Mouse (Mus musculus) kidney, postnatal 4 days (tissue): Measurements from ENCODE around the gene Tll1.

Experiments used
- DNase-seq, 2 experiments: peaks; one replicate each; pipeline ENCODE4 v3.0.0; 2021; ENCODE audit warnings: mixed read lengths in 2 of 2

Tll1 gene

DNA sequence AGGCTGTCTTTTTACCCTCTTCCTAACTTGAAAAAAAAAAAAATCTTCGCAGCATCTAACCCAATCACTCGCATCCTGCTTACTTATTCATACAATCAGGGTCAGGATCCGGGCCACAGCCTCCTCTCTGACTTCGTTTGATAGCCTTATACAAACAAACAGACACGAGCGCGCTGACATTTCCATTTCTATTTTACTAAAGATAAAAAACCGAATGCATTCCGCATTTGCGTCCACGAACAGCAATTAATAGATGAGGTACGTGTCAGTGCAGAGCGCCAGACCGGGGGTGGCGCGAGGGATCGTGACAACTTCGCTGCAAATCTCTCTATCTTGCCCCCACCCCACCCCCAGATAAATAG, at the start of gene Tll1:
Gene Tll1 (minus strand): TSS at position 248 of the 362 bp plus-strand sequence.
- peak; percentile 7 to 31 for DNase-seq

DNA sequence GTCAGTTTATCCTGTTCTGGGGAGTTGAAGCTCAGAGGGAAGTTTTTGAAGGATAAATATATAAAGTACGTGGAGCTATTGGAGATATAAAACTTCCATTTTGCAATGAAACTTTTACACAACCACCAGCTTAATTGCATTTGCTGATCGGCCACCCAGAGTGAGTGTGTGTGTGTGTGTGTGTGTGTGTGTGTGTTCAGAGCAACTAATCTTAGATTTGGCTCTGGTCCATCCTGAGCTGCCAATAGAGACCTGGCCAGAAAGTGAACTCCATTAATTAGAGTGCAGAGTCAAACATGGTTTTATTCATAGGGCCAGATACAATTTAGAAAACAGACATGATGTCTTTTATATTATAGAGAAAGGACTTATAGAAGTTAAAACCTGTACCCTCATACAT, 32.6 kb upstream of the Tll1 start:
- no peak for DNase-seq

DNA sequence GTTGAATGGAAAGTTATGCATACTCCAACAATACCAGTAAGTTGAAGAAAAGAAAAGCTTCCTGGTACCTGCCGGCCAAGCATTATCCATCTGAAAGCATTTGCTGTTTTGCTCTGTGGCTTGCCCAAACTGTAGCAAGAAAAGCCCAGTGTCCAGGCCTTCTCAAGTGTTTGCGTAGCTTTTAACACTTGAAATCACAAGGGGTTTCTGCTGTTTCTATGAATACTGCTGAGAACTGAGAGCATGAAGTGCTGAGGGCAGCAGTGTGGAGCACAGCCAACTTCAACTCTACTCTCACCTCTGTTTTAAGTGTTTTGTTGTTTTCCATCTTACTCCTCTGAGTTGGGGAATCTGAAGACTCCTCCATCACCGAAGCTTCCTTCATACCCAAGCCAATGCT, 15.5 kb upstream of the Tll1 start:
- DNase-seq: no peak

DNA sequence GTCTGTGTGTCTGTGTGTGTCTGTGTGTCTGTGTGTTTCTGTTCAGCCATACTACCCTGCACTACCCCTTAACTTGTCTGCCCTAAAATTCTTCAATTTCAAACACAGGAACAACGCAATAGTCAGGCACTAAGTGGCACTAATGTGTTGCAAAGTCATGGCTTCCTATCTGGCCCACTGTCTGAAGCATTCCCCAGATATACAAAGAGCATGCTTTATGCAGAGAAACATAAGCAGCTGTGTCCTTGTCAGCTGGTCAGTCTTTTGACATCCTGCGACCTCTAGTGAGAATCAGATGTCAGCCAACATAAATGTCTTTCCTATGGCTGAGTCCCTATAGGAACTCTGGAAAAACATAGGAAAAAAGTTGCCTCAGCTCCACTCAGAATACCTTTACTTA, 11.6 kb upstream of the Tll1 start:
- no peak for DNase-seq

DNA sequence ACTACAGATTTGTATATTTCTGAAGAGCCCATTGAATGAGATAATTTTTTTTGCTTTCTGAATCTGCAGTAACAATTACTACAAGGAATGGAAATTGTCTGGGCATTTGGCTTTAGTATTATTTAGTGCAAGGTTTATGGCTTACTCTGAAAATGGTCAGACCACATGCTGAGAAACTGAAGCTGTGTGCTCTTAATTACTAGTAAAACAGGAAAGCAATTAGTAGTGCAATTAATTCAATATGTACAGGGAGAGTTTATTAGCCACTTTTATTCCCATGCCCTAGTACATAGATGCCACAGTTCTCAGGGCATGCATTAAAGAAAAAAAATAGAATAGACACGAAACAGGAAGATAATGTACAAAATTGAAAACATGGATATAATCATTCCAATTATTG, 10.2 kb upstream of the Tll1 start:
- DNase-seq: no peak

DNA sequence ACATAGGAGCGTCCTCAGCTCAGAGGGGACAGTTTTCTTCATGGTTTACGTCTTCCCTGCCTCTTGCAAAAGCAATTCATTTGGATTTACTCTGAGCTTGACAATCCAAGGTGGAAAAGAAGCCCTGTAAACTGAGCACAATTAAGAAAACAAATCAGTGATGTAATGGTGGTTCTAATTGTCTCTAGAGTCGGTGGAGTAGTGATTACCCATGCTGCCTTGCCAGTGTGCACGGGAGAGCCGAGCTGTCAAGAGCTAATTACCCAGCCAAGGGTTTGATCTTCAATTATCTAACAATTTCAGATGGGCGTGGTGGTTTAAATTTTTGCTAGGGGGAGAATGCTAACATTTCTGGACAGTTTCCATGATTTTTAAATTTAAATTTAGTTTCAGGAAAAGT, 9.3 kb upstream of the Tll1 start:
- DNase-seq: no peak

DNA sequence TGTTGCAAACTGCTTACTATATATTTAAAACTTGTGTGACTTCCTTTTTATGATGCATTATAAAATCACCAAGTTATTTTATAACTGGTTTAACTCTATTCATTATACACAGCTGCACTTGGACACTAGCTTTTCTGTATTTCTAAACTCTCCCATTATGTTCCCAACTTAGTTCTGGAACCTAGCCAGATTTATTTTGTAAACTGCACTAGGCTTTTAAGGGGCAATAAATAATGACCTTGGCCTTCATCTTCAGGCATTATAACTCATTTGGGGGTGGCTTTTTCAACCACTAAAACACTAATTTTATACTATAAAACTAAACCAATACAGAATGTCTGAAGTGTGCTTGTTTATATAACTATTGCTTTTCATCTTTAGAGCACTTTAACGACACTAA, 8.8 kb upstream of the Tll1 start:
- DNase-seq: no peak

DNA sequence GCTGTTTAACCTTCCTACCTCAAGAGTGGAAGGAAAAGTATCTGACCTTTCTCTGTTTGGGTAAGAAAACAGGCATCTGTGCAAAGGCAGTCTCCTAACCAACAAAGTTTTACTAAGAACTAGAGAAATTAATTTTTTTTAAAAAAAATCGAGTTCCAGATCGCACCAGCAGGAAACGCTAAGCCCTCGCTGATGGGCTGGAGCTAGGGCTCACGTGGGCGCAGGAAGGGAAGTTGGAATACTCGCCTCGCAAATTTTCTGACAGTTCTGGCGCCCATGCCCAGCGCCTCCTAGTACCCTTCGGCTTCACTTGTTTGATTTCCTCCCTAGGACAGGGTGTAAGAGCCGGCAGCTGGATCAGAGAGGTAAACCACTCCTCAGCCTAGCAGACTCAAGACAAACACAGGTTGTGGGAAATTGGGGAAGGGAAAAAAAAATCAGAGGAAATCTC, 365 bp upstream of the Tll1 start:
- DNase-seq: peak; percentile 48 to 62

DNA sequence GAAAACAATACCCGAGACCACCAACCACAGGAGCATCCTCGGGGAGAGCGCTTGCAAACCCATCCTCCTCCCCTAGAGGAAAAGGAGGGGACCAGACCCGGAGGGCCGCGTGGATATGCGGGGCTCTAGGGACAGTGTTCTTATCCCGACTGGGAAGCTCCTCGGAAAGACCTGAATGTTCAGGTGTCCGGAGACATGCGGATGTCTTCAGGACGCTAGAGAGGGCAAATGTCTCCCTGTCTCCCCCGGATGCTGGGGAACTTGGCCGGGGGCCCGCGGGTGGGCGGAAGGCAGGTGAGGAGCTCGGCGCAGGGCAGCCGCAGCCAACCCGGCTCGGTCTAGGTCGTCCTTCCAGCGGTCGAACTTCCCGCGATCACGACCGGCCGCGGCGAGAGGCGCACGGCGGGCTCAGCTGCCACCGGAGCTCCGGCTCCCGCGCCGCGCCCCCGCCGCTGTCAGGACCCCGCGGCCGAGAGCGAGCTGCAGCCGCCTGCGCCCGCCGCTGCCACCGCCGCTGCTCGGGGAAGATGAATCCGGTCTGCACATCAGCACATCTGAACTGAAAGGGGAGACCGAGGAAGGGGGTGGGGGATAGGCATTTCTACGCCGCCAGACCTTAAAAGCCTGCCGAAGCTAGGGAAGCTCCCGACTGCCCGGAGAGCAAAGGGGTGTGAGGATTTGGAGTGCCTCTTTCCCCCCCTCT, 599 bp downstream of the Tll1 start:
- DNase-seq: peak; percentile 45 to 61

DNA sequence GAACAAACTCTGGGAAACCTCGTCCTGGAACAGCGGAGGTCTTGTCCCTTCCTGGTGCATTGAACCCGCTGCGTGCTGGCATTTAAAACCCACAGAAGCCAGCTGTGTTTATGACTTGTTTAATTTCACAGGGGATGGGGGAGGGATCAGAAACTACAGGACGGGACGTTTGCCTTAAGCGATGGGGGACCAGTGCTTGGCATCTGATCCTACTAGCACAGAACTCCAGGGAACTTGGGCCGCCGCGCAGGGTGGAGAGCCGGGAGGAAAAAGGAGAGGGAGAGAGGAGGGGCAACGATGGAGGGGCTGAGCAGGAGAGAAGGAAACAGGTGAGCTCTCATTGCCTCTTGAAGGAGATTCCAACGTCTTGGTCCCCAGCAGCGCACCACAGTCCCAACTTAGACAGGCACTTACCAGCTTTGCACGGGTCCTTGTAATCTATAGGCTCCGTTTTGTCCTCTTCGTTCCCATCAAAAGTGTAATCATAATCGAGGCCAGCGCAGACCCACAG, 1.2 kb downstream of the Tll1 start:
- peak; percentile 7 to 17 for DNase-seq

DNA sequence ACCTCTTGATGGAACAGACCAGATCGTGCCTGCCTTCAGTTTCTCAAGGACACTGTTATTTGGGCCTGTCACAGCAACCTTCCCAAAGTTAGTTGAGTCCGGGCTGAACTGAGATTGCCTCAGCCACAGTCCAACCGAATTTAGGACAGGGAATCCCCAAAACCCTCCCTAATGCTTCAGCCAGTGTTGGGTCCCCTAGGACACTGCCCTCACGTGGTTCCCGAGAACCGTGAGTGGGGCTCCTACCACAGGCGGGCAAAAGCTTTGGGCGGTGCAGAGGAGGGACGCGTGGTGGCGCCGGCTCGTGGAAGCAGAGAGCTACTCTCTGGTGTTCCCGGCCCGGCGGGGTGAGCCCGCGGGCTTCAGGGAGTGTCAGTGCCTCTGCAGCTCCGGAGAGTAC, 1.9 kb downstream of the Tll1 start:
- DNase-seq: peak; percentile 58 to 70

DNA sequence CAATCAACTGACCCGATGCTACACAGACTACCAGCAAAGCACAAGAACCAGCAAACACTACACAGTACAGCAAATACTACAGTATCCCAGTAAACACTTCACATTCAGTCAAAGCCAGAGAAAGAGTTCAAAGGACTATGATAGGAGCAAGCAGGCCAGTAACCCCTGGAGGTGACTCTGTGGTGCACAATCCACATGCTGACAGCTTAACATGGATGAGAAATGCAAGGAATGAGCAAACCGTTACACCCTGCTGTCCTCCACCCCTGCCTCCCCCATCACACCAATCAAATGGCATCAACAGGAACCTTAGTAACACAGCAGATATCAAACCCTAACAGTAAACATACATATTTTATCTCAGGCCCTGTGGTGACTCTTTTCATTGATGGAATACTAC, 7.7 kb downstream of the Tll1 start:
- DNase-seq: no peak

DNA sequence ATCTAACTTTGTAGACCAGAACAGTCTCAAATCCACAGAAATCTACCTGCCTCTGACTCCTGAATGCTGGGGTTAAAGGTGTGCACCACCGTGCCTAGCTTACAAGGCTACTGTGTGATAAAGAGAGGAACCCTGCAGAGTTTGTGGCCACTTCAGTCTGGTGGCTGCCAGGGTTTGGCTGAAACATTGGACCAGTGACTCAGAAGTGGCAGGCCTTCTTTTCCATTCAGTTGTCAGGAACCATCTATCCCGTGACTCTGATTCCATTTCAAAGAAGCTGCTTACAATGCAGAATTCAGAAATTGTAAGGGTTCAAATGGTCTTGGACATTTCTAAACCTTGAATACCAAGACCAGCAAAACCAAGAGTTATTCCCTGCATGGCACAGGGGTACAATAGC, 12.7 kb downstream of the Tll1 start:
- DNase-seq: no peak

DNA sequence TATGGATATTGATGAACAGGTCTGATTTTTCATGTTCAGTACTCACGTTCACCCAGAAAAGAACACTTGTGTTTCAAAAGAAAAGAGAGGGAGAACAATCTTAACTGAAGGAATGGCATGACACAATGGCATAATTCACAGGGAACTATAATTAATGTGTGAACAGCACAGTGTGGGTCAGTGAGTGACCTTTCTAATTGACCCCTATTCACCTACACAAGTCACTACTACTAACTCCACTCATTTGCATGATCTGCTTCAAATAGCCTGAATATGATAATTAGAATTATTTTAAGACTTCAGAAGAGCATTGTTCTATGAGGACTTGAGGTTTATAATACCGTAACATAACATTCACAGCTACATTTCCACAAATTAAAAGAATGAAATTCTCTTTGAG, 18.2 kb downstream of the Tll1 start:
- no peak for DNase-seq

DNA sequence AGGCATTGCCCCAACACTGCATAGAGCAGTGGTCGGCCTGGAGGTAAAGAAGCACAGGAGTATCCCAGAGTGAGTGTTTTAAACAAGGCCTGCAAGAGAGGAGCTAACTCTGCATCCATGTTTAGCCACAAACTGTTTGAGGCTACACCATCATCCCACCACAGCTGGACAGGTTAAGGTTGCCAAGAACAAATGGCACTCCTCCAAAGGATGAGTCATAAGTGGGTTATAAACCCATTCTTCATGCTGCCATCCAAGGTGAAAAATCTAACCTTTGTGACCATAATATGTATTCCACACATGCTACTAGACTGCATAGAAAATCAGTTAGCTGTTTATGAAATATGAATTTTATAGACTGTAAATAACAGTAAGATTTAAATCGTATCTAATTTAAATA, 29.1 kb downstream of the Tll1 start:
- no peak for DNase-seq

DNA sequence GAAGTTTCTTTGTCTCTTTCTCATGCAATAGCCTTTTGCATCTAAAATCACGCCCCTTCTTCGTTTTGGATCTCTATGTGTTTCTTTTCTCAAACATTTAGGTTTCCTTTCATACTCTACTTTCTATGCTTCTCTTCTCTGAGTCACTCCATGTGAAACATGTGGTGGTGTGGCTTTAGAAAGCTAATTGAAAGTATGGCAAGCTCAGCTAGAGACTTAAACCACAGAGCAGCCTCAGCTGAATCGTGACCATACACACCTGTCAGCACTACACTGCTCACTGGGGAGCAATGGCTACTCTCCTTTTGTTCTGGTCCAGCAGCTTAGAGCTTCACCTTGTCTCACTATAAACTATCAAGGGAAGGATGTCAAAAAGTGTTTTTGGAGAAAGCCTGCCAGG, 31.2 kb downstream of the Tll1 start:
- DNase-seq: no peak

DNA sequence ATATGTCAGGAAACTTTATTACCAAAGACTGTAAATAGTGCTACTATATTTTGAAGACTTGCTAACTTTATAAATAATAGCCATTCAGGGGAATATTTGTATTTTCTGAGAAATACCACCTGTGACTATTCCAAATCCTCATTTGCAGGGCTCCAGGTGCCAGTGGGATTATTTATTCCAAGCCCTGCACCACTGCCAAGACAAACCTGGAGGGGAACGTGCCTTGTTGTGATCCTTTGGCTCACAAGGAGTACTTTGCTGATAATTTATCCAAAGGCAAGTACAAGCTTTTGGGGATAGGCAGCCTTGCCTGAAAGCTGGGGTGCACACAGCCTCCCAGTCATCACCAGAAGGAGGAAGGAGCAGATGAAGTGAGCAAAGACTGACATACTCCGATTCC, 32.3 kb downstream of the Tll1 start:
- DNase-seq: no peak

DNA sequence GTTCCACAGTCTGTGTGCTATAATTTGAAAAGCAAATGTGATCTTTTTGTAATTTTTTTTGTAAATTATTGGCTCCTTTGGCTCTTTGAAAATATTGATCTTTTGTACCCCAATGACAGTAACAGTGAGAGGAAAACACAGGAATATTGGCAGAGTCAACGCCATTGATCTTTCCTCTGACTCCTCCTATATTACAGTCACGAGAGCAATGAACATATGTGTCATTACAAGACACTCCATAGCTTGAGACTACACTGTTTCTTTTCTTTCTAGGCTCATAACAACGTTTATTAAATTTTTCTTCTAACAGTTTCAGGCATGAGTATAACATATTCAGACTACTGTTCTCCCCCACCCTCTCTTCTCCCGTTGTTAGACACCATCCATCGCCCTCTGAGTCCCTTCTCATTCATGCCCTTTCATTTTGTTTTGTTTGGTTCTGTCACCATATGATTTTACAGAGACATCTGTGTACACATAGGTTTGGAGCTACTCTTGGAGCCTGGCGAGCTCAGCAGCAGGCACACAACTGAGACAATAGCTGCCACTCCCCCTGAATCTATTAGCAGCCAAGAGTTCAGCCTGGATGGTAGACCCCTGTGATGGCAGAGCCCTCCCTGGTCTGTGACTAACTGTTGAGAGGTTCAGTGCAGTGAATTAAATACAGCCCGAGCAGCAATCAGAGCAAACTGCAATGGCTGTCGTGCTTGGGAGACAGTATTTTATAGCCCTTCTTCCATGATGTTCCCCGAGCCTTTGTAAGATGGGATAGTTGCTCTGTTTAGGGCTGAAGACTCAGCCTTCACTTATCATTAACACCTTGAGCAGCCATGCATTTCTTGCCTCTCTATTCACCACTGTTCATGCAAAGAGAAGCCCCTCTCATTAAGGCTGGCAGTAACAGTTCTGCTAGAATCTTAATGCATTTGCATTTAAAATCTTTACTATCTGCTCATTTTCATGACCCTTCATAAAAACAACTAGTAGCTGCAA, 52.9 kb downstream of the Tll1 start:
- DNase-seq: no peak

DNA sequence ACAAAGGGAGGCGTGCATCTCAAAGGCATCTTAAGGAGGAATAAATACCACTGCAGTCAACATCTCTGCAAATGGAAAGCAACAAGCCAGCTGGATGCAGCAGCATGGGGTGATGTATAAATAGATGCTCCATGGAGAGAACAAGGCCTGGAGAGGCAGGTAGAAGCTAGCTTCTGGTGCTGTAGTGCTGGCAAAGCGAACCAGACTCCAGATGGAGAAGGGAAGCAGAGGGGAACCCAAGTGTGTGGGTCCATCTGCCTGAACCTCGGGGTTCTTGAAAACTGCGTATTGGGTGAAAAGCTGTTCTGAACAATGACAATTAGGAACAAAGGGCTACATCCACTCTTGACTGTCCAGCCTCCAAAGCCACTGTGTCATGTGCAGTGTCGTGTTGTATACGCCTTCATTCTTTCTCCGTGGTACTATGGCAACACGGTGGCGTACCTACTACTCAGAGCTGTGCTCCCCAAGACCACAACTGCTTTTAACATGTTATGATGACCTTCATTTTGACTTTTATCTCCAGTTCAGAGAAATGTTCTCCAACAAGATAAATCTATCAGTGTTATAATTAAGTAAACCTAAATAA, 53.8 kb downstream of the Tll1 start:
- no peak for DNase-seq

DNA sequence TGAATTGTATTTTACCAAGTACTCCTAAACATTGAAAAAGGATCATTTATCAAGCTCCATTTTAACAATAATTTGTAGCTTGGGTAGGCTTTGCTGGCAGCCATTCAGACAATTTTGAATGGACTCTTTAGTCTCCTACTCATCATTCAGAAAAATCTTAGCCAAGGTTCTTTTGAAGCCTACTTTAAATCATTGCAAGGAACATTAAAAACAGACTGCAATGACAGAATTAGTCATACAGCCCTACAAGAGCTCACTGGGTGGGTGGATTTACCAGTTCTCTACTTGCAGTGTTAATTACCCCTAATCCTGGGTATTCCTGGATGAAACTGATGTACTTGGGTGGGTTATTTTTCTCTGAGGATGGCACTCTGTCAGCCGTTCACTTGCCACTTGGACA, 69.5 kb downstream of the Tll1 start:
- no peak for DNase-seq

DNA sequence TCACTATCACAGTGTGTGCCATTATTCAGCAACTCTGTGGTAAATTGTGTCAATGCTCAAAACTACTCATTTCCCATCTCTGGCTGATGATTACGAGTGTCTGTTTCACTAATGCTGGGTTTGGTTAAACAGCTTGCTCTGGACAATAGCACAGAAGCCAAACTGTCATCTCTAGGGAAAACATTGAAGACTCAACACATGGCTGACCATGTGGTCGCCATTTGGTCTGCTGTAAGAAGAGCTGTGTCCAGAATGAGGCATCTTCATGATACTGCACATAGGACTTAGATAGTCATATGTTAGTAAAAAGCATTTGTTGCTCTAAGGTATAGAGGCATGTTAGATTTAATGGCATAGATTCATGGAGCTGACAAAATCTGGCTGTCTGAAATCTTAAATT, 98.9 kb downstream of the Tll1 start:
- no peak for DNase-seq

DNA sequence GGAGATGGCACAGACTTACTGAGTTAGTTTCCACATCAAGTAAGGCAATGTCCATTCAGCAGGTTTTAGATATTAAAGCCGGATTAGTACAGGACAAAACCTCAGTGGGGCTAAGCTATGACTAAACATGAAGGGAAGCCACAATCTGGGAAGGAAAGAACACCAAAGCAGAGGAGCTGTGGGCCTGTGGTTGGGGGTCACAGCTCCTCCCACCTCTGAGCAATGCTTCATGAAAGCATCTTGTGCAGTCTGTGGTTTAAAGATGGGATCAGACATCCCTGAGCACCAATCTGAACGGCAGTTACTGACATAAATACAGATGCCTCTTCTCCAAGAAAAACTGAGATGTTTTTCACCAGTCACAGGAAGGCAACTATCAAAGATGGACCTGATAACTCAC, 132.7 kb downstream of the Tll1 start:
- no peak for DNase-seq

DNA sequence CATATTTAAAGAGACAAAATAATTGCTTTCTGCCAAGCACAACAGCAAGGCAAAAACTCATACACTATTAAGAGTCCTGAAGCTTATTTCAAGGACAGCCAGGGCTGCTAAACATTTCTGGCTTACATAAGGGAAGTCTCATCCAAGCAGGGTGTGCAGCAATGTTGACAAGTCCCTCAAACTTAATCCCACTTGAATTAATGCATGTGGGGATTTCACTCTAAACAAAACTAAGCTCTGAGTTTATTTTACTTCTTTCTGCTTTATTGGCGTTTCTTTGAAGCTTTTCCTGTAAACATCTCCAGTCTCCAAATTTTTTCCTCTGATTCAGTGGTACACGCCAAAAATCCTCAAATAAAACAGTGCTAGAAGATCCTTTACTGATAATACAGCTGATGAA, 146.2 kb downstream of the Tll1 start:
- no peak for DNase-seq

DNA sequence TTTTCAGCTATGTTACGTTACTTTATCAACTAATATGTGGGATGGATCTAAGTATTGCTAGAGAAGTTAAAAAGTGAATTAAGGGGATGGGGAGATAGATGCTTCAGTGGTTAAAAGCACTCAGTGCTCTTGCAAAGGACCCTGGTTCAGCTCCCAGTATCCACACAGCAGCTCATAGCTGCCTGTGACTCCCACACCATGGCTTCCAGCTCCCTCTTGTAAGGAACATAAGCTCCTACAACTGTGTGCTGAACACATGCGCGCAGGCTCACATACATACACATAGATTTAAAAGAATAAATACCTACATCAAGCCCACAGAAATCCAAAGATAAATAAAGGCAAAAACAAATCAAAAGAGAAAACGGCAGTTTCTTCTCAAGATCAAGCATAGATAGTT, 148.5 kb downstream of the Tll1 start:
- DNase-seq: no peak
